Mouse (Mus musculus): ENCODE data around the gene Il25.

GRCm38 (mm10) chr14:54954474-54954873 is 22.0 kb downstream of the Il25 start:
- TF ChIP-seq CTCF (IDR thresholded peaks at IDR 0.05; ENCODE audit: low read depth), result no peak
- no peak for TF ChIP-seq EP300 (IDR thresholded peaks at IDR 0.05; ENCODE audit: low read depth)

Data from liver, embryonic 14.5 days (tissue).